Mouse (Mus musculus) erythroblast, embryonic 14.5 days (primary cell): ENCODE measurements around the gene Mapk14.

Experiments used
- GATA1 ChIP-seq: IDR thresholded peaks from 2 replicates; pipeline ENCODE4 v1.6.1; 2012; ENCODE audit warnings: low read length, inconsistent platforms, mixed read lengths
- TAL1 ChIP-seq: IDR thresholded peaks from 3 replicates; pipeline ENCODE4 v1.6.1; 2012; ENCODE audit warnings: low read length, inconsistent platforms, mixed read lengths

DNA sequence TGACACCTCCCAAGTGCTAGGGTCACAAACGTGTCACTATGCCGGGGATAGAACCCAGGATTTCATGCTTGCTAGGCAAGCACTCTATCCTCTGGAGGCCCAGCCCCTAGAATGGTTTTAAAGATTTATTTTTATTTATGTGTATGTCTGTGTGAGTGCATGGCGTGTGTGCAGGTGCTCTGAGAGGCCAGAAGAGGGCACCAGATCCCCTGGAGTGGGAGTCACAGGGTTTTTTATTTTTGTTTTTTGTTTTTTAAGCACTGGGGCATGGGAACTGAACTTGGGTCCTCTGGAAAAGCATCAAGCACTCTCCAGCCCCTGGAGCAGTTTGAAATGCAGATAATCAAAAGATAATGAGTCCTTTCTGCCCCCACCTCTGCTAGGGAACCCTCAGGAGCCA is 85.7 kb downstream of the Mapk14 start:
- TF ChIP-seq GATA1 (no peak), TAL1 (no peak)
